Mouse (Mus musculus) forebrain, postnatal 0 days (tissue): ENCODE measurements around the gene 1700017B05Rik. TPM values are rescaled to one million over a fixed set of nuclear protein-coding genes. Genes with fewer than 3 reads are reported as not detected.

ENCODE experiments used
- ATAC-seq: fragments of 200-750 bp; cut with Nextera tagmentation; 2 replicates; pipeline ENCODE4 v1.8.0; 2017; ENCODE audit warnings: mild to moderate bottlenecking, moderate library complexity
- DNase-seq: peaks from one replicate; pipeline ENCODE4 v3.0.0-alpha.2; 2015
- H3K27ac ChIP-seq: fragments of 300-500 bp; sonication (generic); 2 replicates; pipeline ENCODE4 v1.5.1; 2014; ENCODE audit warnings: low read depth, mild to moderate bottlenecking, antibody characterized with exemption, low read length, moderate library complexity, mixed read lengths
- H3K27me3 ChIP-seq: fragments of 300-500 bp; sonication (generic); 2 replicates; pipeline ENCODE4 v1.6.1; 2014; ENCODE audit warnings: mild to moderate bottlenecking, low read length, mixed read lengths; ENCODE audit not compliant: insufficient read depth
- H3K36me3 ChIP-seq: fragments of 300-500 bp; sonication (generic); 2 replicates; pipeline ENCODE4 v1.6.1; 2014; ENCODE audit warnings: mild to moderate bottlenecking, moderate library complexity; ENCODE audit not compliant: insufficient read depth
- H3K4me1 ChIP-seq: fragments of 300-500 bp; sonication (generic); 2 replicates; pipeline ENCODE4 v1.6.1; 2014; ENCODE audit warnings: antibody characterized with exemption; ENCODE audit not compliant: insufficient read depth
- H3K4me2 ChIP-seq: fragments of 300-500 bp; sonication (generic); 2 replicates; pipeline ENCODE4 v1.6.1; 2014; ENCODE audit warnings: low read depth, mild to moderate bottlenecking, moderate library complexity
- H3K4me3 ChIP-seq: fragments of 300-500 bp; sonication (generic); 2 replicates; pipeline ENCODE4 v1.5.1; 2014; ENCODE audit warnings: low read depth, low read length, mixed read lengths
- H3K9ac ChIP-seq: fragments of 300-500 bp; sonication (generic); 2 replicates; pipeline ENCODE4 v1.6.1; 2014; ENCODE audit warnings: mild to moderate bottlenecking
- H3K9me3 ChIP-seq: fragments of 300-500 bp; sonication (generic); 2 replicates; pipeline ENCODE4 v1.6.1; 2016; ENCODE audit warnings: low read length
- CTCF ChIP-seq: sonication (generic); IDR thresholded peaks from 2 replicates; pipeline ENCODE4 v1.5.1; 2016; ENCODE audit warnings: antibody characterized with exemption, control low read depth, low read depth
- WGBS: fragments of 180-500 bp; shearing (Covaris S2); extraction: QIAGEN DNeasy Blood & Tissue Kit; methylation state at CpG from one replicate; pipeline ENCODE4 v1.1.7; 2014; 5-methylcytosine and 5-hydroxymethylcytosine counted together
- polyA plus RNA-seq: library from polyadenylated mRNA; unstranded; fragments of >200 nt; fragmentation: Nextera tagmentation; extraction: Ambion mirVana; gene quantifications from 2 replicates; pipeline ENCODE4 v1.2.1, GENCODE M21; 2015
- total RNA-seq: library from RNA; depleted of rRNA; stranded (reverse); fragments of >200 nt; gene quantifications from 2 replicates; pipeline ENCODE4 v1.2.3, GENCODE M21; 2014

The 1700017B05Rik gene
- total and polyA plus RNA-seq, 2 experiments from 2014 or later = 6.7 to 8.5 TPM

GRCm38 (mm10) chr9:57256861-57257260 is 5.6 kb downstream of the 1700017B05Rik start:
- no peak for TF ChIP-seq CTCF
- no peak for ATAC-seq
- DNase-seq = no peak
- H3K4me2 ChIP-seq = no peak overlapping the region
- 96% methylated on average over 11 of the region's 11 CpGs for WGBS
- no peaks in the 10 kb centered on the region for H3K36me3 ChIP-seq
- H3K4me3 ChIP-seq = no peak overlapping the region
- H3K4me1 ChIP-seq = peaks cover 6% of the 10 kb centered on the region; the same call in 1 of the 2 replicates
- H3K9ac ChIP-seq = no peak overlapping the region
- no peak overlapping the region for H3K27ac ChIP-seq
- H3K9me3 ChIP-seq = no peaks in the 10 kb centered on the region
- no peaks in the 10 kb centered on the region for H3K27me3 ChIP-seq

GRCm38 (mm10) chr9:57256309-57256708 is 6.1 kb downstream of the 1700017B05Rik start:
- ATAC-seq (no peak), DNase-seq (no peak)
- Histone ChIP-seq H3K9me3 (no peaks in the 10 kb centered on the region), H3K27ac (no peak overlapping the region), H3K4me1 (peaks cover 3% of the 10 kb centered on the region; the same call in 1 of the 2 replicates), H3K27me3 (no peaks in the 10 kb centered on the region), H3K36me3 (no peaks in the 10 kb centered on the region), H3K9ac (no peak overlapping the region), H3K4me2 (no peak overlapping the region), H3K4me3 (no peak overlapping the region)
- 94% methylated on average over 20 of the region's 20 CpGs for WGBS
- TF ChIP-seq CTCF = no peak

- H3K4me1 ChIP-seq = no peaks in the 10 kb centered on the region
- DNase-seq (no peak), ATAC-seq (no peak)
- TF ChIP-seq CTCF = no peak
- no peaks in the 10 kb centered on the region for H3K27me3 ChIP-seq
- H3K27ac ChIP-seq = no peak overlapping the region
- WGBS = 87% methylated on average over 9 of the region's 9 CpGs
- H3K4me2 ChIP-seq = no peak overlapping the region
- H3K9ac ChIP-seq = no peak overlapping the region
- no peaks in the 10 kb centered on the region for H3K9me3 ChIP-seq
- H3K36me3 ChIP-seq = no peaks in the 10 kb centered on the region
- no peak overlapping the region for H3K4me3 ChIP-seq
These were observed 7.5 kb downstream of the 1700017B05Rik start for GRCm38 (mm10) chr9:57254823-57255495.

GRCm38 (mm10) chr9:57254061-57254460 is 8.4 kb downstream of the 1700017B05Rik start:
- Histone ChIP-seq H3K27me3 (no peaks in the 10 kb centered on the region), H3K36me3 (no peaks in the 10 kb centered on the region), H3K4me2 (no peak overlapping the region), H3K4me1 (no peaks in the 10 kb centered on the region), H3K9me3 (no peaks in the 10 kb centered on the region), H3K27ac (no peak overlapping the region), H3K4me3 (no peak overlapping the region), H3K9ac (no peak overlapping the region)
- no peak for TF ChIP-seq CTCF
- no peak for DNase-seq
- WGBS = 87% methylated on average over 7 of the region's 7 CpGs
- no peak for ATAC-seq

- WGBS = 95% methylated on average over 2 of the region's 2 CpGs
- ATAC-seq = no peak
These were observed 11.3 kb downstream of the 1700017B05Rik start for GRCm38 (mm10) chr9:57251139-57251538.

GRCm38 (mm10) chr9:57250026-57250425 is 12.4 kb downstream of the 1700017B05Rik start:
- Histone ChIP-seq H3K27me3 (no peaks in the 10 kb centered on the region), H3K4me1 (no peaks in the 10 kb centered on the region), H3K36me3 (no peaks in the 10 kb centered on the region), H3K4me2 (no peak overlapping the region), H3K9ac (no peak overlapping the region), H3K4me3 (no peak overlapping the region), H3K9me3 (no peaks in the 10 kb centered on the region), H3K27ac (no peak overlapping the region)
- WGBS = 90% methylated on average over 4 of the region's 4 CpGs
- DNase-seq (no peak), ATAC-seq (no peak)
- TF ChIP-seq CTCF = no peak

More at GRCm38 (mm10) chr9:57251139-57251538, 11.3 kb downstream of the 1700017B05Rik start:
- H3K9ac ChIP-seq = no peak overlapping the region
- no peak overlapping the region for H3K4me3 ChIP-seq
- H3K4me2 ChIP-seq = no peak overlapping the region
- H3K27me3 ChIP-seq = no peaks in the 10 kb centered on the region
- H3K4me1 ChIP-seq = no peaks in the 10 kb centered on the region
- no peaks in the 10 kb centered on the region for H3K36me3 ChIP-seq
- TF ChIP-seq CTCF = no peak
- no peak overlapping the region for H3K27ac ChIP-seq
- DNase-seq = no peak
- no peaks in the 10 kb centered on the region for H3K9me3 ChIP-seq

- H3K4me3 ChIP-seq = no peak overlapping the region
- TF ChIP-seq CTCF = no peak
- 72% methylated on average over 7 of the region's 7 CpGs for WGBS
- H3K4me2 ChIP-seq = no peak overlapping the region
- no peaks in the 10 kb centered on the region for H3K9me3 ChIP-seq
- no peak overlapping the region for H3K9ac ChIP-seq
- no peak for DNase-seq
- H3K27ac ChIP-seq = no peak overlapping the region
- no peaks in the 10 kb centered on the region for H3K4me1 ChIP-seq
- no peaks in the 10 kb centered on the region for H3K36me3 ChIP-seq
- H3K27me3 ChIP-seq = no peaks in the 10 kb centered on the region
- no peak for ATAC-seq
These were observed 14.1 kb downstream of the 1700017B05Rik start for GRCm38 (mm10) chr9:57248030-57248942.
